Mouse (Mus musculus) left cerebral cortex, postnatal 25 days (tissue): Measurements from ENCODE around the gene Tmem30a. TPM values are rescaled to one million over a fixed set of nuclear protein-coding genes. Genes with fewer than 3 reads are reported as not detected.

ENCODE experiments used
- DNase-seq, 2 experiments: peaks; one replicate each; pipeline ENCODE4 v3.0.0; 2022; ENCODE audit warnings: low spot score in 2 of 2, mixed read lengths in 1 of 2
- intact Hi-C: fragments of 180-260 bp; cut with DNase I; formaldehyde crosslinking; loops from one replicate; pipeline ENCODE4 v1.15.1; 2025
- total RNA-seq, 2 experiments: library from RNA; stranded (reverse); gene quantifications; 2 replicates each; pipeline ENCODE4 v1.2.3; 2021

Gene Tmem30a
- total RNA-seq, 2 experiments from 2014 or later: 255 to 267 TPM

DNA sequence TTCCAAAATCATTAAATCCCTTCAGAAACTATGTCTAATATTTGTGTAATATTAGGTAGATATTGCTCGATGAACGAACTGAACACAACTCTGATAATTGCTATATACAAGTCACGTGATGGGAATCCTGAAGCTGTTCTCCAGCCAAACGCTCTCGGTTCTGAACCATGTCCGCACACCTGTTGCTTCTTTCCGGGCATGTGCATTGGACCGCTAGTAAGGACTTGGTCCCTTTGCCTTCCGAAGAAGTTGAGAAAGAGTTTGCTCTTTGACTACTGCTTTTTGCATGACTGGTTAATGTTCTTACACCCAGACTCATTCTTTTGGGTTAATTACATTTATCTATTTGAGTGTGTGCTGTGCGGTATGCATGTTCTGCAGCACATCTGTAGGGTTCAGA is 12.1 kb upstream of the Tmem30a start:
- no peak for DNase-seq
- intact Hi-C loops: no loop called here

DNA sequence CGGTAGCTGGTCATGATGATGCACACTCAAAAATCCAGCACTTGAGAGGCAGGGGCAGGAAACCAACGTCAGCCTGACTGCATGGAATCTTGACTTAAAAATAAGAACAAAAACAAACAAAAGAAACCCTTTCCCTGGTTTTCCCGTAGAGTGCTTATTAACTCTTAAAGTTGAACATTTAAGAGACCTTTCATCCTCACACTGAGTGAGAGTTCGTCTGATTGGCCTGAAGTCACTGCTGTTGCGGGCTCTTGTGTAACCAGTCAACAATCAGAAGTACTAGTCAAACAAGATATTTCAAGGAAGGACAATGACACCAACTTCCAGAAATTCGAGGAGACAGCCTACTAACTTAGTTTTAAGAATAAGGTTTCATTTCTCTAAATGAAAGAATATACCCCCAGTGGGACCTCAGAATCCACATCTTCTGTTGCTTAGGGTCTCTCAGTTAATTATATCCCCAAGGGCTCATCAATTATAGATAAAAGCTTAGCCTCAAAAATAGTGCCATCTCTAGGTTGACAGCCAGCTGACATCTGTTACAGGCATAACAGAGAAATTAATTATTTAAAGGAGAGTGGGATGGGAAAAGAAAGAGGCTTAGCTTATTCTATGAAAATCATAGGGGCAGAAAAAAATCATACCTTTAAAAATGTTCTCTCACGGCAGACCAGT is 3.3 kb upstream of the Tmem30a start:
- intact Hi-C loops: no loop called here
- DNase-seq: no peak

DNA sequence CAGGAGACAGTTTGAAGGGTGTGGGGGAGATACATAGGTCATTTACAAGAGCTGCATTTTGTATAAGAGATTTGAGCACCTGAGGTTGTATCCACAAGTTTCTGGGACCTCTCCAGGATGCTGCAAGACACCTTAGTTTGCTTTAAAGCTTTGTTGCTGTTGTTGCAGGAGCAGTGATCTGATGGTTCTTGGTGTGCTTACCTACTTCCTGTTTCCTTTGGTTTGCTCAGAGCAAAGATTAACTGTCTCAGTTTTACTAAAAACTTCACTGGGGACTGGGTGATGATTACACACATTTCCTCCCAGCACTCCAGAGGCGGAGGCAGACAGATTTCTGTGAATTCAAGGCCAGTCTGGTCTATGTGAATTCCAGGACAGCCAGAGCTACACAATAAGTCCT is 1.8 kb upstream of the Tmem30a start:
- no peak for DNase-seq
- intact Hi-C loops: no loop called here

DNA sequence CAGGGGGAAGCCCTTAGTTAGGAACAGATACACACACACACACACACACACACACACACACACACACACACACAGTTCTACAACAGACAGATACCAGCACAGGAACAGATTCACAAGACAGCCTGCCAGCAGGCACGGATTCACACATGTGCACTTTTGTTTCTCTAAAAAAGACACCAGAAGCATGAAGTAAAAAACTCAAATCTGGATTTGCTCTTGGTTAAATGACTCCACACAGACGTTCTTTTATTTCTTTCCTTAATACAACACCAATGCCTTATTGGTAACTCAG is 7.6 kb downstream of the Tmem30a start:
- intact Hi-C loops: no loop called here
- peak; percentile 20 to 42 for DNase-seq

- no peak for DNase-seq
- intact Hi-C loops: no loop called here
Observed at GRCm38 (mm10) chr9:79784934-79785793, 8.1 kb downstream of the Tmem30a start.

DNA sequence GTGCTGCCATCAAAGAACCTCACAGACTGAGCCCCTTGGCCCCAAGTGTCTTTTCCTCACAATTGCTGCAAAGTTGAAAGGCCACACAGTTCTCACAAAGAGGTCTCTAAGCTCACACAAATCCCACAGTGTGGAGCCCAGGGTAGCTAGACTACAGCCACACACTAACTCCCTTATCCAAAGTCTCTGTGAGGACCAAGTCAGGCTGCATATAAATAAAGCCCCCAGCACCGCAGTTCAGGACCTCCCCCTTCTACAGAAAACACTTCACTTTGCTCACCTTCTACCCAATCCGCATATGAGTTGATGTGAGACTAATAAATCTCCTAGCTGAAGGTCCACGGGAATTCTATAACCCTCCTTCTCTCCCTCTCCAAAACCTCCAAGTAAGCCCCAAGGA is 8.9 kb downstream of the Tmem30a start:
- no peak for DNase-seq
- intact Hi-C loops: no loop called here

DNA sequence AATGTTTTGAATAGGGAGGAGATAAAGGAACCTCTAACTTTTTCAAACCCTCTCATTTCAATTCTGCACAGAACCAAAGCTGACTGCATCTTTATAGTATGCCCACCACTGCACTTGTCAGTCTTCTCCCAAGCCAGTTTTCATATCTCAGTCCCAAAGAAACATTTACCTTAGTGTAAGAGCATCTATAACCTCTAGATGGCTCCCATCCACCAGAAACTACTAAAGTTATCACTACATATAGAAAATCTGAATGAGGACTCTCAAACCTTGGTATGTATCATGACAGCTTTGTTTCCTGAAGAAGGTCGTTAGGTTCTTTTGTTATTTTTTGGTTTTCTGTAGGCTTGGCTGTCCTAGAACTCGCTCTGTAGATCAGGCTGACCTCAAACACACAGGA is 14.0 kb downstream of the Tmem30a start:
- DNase-seq: peak in 1 of 2 experiments; percentile 14

GRCm38 (mm10) chr9:79766991-79767545 is 26.2 kb downstream of the Tmem30a start:
- intact Hi-C loops: no loop called here
- DNase-seq: no peak

More for the DNA sequence above, 14.0 kb downstream of the Tmem30a start:
- intact Hi-C loops: no loop called here

DNA sequence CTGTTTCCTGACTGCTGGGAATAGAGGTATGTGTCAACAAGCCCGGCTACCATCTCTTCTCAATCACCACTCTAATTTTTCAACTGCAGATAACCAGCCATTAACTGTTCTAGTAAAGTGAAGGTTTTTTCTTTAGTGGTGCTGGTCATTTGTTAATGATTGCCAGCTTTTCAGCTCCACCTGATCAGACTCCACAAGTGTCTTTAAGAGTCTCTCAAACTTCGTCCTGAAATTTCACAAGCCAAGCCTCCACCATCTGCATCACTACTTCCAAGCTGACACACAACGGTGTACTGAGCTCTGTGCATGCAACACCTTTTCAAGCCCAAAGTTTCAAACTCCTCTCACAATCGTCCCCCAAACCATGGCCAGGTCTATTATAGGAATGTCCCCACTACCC is 28.0 kb downstream of the Tmem30a start:
- no peak for DNase-seq
- intact Hi-C loops: no loop called here

GRCm38 (mm10) chr9:79762519-79762918 is 30.8 kb downstream of the Tmem30a start:
- DNase-seq: no peak
- intact Hi-C loops: no loop called here

DNA sequence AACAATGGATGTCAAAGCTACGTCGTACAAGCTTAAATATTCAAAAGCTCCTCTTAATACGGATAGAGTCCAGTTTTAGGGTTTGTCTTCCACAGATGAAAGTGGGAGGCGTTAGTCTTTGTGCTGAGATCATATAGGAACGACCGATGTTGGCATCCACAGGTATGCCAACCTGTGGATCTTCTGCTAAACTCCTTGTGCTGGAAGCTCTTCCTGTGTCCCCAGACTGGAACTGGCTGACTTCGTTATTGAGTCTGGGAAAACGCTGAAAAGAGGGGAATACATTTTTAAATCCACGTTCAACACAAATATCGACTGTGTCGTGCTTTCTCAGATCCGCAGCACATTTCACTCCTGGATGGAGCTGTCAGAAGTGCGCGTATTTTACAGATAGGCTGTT is 33.2 kb downstream of the Tmem30a start:
- DNase-seq: no peak
- intact Hi-C loops: no loop called here

- intact Hi-C loops: loop anchor here (1.0 kb wide), 1 partner anchor 34 kb away; the partner anchor contains the start of gene Tmem30a
- DNase-seq: peak; percentile 93 to 96
Observed at GRCm38 (mm10) chr9:79759385-79760005, 33.8 kb downstream of the Tmem30a start, which contains the start of gene Cox7a2. Gene Cox7a2 (minus strand): TSS chr9:79759878.

DNA sequence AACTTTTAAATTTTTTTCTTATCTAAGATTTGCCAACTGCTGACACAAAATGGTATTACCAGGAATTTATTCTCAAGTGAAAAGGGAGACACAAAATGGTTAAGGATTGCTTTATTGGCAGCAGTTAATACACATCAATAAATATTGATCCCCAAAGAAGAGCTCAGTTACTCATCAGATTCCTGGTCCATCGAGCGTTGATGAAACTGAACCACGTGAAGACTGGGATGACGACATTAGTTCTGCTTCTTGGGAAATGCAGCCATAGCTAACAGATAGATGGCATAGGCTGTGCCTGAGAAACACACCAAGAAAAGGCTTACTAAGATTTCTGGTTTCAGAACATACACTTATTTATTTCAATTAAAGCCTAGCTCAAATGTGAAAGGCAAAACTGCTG is 38.0 kb downstream of the Tmem30a start:
- DNase-seq: no peak
- intact Hi-C loops: no loop called here

DNA sequence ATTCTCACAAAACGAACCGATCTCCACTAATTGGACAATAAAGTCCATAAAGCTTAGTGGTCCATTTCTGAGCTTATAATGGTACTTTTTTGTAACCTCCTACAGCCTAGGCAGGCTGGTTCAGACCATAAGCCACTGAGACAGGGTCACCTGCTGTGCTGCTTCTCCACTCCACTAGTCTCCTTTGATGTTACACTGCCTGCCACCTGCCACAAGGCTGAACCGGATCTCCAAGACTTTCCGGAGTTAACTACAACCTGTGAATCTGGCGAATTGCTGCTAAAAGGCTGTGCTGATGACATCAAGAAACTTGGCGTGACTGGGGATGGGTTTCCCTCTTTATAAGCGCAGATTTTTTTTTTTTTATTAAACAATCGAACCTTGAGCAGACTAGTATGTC is 41.5 kb downstream of the Tmem30a start:
- DNase-seq: no peak
- intact Hi-C loops: no loop called here

DNA sequence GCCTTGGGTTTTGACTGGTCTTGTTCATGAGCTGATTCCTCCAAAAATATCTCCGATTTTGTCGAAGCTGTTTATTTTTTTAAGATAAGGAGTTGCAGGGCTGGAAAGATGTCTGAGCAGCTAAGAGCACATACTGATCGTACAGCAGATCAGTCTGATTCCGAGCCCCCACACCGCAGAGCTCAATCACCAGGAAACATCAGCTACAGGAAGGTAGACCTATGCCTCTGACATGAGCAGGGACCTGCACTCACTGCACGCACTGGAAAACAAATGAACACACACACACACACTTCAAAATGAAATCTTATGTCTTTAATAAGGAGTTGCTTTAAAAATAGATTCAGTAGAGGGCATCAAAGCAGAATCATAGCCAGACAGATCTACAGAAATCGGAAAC is 42.6 kb downstream of the Tmem30a start:
- intact Hi-C loops: no loop called here
- DNase-seq: no peak

GRCm38 (mm10) chr9:79745036-79745435 is 48.3 kb downstream of the Tmem30a start:
- DNase-seq: no peak
- intact Hi-C loops: no loop called here

GRCm38 (mm10) chr9:79735608-79736007 is 57.7 kb downstream of the Tmem30a start:
- intact Hi-C loops: no loop called here
- DNase-seq: no peak

DNA sequence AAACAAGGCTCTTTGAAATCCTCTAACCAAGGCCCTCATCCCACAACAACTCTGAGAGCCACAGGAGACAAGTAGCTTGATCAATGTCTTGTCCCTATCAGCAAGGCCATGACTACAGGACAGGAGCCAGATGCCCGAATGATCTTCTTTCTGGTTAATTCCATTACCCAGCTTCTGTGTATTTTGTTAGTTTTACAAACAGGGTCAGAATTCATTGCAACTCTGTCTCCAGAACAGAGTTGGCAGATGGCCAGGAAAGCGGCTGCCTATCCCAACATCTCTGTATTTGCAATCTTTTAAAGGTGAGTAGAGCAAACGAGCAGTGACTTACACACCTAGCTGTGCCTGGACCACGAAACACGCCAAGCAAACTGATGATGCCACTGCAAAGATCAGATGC is 63.0 kb downstream of the Tmem30a start:
- intact Hi-C loops: no loop called here
- DNase-seq: no peak

GRCm38 (mm10) chr9:79723090-79723489 is 70.2 kb downstream of the Tmem30a start:
- intact Hi-C loops: loop anchor here (2.0 to 5.0 kb wide), 5 partner anchors 678 to 1126 kb away; no protein-coding TSS in a partner anchor
- peak; percentile 52 to 70 for DNase-seq

DNA sequence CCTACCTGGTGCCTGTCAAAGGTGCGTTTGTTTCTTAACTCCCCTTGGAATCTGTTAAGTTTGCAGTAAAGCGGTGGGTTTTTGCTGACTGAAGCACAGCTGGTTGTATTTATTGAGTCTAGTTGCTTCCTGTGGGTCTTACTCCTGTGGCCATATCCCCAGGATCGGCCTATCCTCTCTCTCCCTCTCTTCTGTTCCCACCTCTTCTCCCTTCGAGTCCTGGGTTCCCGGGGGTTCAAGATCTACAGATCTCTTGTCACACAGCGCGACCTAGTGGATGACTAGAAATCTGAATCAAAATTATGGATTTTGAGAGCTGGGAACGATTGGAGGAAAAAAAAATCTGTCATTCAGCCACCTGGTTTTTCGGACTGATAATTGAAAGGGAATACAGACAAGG is 72.3 kb downstream of the Tmem30a start:
- intact Hi-C loops: loop anchor here (2.0 to 5.0 kb wide), 5 partner anchors 932 to 1124 kb away; no protein-coding TSS in a partner anchor
- peak; percentile 62 to 69 for DNase-seq
